Mouse (Mus musculus): ENCODE data around the gene Apaf1. TPM values are rescaled to one million over a fixed set of nuclear protein-coding genes. Genes with fewer than 3 reads are reported as not detected.

Apaf1 gene
- polyA plus RNA-seq, 1 experiment, result 24.2 TPM

DNA sequence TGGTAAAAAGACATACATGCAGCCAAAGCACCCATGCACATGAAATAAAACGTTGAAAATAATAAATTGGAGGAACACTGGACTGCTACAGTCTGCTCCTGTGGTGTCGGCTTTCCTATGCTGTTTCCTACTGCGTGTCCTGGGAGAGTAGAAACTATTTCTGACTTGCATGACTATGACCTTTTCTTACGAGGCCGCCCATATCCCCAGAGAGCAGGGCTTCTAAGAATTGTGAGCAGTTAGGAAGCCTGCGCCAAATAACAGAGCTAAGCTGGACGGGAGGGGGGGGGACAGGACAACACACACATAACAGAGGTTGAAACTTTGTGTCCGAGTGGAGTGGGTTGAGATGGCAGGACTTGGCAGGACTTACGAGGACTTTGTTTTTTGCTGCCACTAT lies 51.4 kb downstream of the Apaf1 start:
- no peak for TF ChIP-seq GATA1 (IDR thresholded peaks at IDR 0.05; ENCODE audit: low read length)

GRCm38 (mm10) chr10:91029002-91029539 lies 53.5 kb downstream of the Apaf1 start:
- no peak for TF ChIP-seq GATA1 (IDR thresholded peaks at IDR 0.05; ENCODE audit: low read length)

DNA sequence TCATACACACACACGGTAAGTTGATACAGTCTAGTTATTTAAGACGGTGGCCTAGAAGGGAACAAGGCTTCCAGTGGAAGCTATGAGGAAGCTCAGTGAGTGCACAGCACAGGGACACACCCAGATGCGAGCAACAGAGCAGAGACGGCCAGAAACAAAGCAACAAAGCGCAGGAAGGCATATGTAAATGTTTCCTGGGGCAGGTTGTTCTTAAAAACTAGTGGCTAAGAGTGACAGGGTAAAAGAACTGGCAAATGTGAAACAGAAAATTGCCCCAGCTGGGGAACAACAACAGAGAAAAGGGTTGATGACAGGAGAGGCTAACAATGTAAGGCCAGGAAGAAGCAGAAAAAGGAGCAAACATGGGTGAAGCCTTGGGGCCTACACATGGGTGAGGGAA lies 54.6 kb downstream of the Apaf1 start:
- TF ChIP-seq GATA1 (IDR thresholded peaks at IDR 0.05; ENCODE audit: low read length), result no peak

GRCm38 (mm10) chr10:91027468-91027867 lies 55.1 kb downstream of the Apaf1 start:
- no peak for TF ChIP-seq GATA1 (IDR thresholded peaks at IDR 0.05; ENCODE audit: low read length)

GRCm38 (mm10) chr10:91005858-91006538 lies 76.6 kb downstream of the Apaf1 start:
- no peak for TF ChIP-seq GATA1 (IDR thresholded peaks at IDR 0.05; ENCODE audit: low read length)

- TF ChIP-seq GATA1 (IDR thresholded peaks at IDR 0.05; ENCODE audit: low read length), result no peak
Observed at GRCm38 (mm10) chr10:91001421-91001820, 81.1 kb downstream of the Apaf1 start.

- TF ChIP-seq GATA1 (IDR thresholded peaks at IDR 0.05; ENCODE audit: low read length), result no peak
Observed at GRCm38 (mm10) chr10:90999899-91000298, 82.7 kb downstream of the Apaf1 start.

GRCm38 (mm10) chr10:90993869-90994268 lies 88.7 kb downstream of the Apaf1 start:
- TF ChIP-seq GATA1 (IDR thresholded peaks at IDR 0.05; ENCODE audit: low read length), result no peak

DNA sequence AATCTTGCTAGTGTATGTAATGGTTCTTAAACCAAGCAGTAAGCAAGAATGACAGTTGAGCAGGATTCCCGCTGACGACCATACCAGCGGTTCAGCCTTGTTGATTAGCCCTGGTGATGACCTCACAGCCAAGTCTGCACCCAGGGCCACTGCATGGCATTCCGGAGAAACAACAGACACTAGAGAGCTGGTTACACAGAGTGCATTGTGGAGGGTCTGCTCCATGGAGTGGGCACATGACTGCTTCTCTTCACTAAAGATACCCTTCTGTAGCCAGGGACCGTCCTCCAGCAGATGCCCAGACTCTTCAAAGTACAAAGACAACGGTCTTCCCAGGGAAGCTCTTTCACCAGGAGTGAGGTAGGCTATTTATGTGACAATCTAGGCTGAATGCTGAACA lies 90.3 kb downstream of the Apaf1 start:
- TF ChIP-seq GATA1 (IDR thresholded peaks at IDR 0.05; ENCODE audit: low read length), result no peak

GRCm38 (mm10) chr10:90990340-90990739 lies 92.2 kb downstream of the Apaf1 start:
- TF ChIP-seq GATA1 (IDR thresholded peaks at IDR 0.05; ENCODE audit: low read length), result no peak

- TF ChIP-seq GATA1 (IDR thresholded peaks at IDR 0.05; ENCODE audit: low read length), result no peak
Observed at GRCm38 (mm10) chr10:90983046-90983445, 99.5 kb downstream of the Apaf1 start.

- no peak for TF ChIP-seq GATA1 (IDR thresholded peaks at IDR 0.05; ENCODE audit: low read length)
Observed at GRCm38 (mm10) chr10:90981811-90982210, 100.8 kb downstream of the Apaf1 start.

DNA sequence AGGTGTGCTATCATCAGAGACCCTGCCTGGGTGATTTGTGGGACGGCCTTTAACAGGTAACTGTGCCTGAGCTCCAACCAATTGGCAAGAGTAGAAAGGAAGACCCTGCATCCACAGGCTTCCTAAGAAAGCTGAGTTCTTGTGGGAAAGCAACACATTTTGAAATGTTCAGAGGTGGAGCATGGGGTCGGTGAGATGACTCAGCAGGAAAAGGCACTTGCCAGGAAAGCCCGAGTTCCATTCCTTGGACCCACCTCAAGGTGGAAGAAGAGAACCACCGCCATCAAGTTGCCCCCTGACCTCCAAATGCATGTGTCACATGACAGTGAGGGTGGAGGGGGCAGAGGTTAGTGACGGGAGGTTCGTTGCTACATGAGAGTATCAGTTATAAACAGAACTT lies 108.1 kb downstream of the Apaf1 start:
- no peak for TF ChIP-seq GATA1 (IDR thresholded peaks at IDR 0.05; ENCODE audit: low read length)

DNA sequence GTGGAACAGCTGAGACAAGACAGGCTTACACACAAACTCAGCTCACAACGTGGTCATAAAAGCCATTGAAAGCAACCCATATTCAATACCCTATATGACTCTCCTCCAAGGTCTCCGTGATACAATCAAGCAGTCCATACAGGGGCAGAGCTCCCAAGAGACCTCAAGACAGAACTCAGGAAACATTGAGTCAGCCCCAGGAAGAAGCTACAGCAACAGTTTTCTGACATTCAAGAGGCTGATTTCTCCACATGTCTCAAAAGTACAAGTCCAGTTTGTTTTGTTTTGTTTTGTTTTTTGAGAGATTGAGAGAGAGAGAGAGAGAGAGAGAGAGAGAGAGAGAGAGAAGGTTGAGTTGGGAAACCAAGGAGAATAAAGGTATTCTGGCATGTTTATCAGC lies 108.5 kb downstream of the Apaf1 start:
- TF ChIP-seq GATA1 (IDR thresholded peaks at IDR 0.05; ENCODE audit: low read length), result no peak

GRCm38 (mm10) chr10:90970560-90970959 lies 112.0 kb downstream of the Apaf1 start:
- TF ChIP-seq GATA1 (IDR thresholded peaks at IDR 0.05; ENCODE audit: low read length), result no peak

DNA sequence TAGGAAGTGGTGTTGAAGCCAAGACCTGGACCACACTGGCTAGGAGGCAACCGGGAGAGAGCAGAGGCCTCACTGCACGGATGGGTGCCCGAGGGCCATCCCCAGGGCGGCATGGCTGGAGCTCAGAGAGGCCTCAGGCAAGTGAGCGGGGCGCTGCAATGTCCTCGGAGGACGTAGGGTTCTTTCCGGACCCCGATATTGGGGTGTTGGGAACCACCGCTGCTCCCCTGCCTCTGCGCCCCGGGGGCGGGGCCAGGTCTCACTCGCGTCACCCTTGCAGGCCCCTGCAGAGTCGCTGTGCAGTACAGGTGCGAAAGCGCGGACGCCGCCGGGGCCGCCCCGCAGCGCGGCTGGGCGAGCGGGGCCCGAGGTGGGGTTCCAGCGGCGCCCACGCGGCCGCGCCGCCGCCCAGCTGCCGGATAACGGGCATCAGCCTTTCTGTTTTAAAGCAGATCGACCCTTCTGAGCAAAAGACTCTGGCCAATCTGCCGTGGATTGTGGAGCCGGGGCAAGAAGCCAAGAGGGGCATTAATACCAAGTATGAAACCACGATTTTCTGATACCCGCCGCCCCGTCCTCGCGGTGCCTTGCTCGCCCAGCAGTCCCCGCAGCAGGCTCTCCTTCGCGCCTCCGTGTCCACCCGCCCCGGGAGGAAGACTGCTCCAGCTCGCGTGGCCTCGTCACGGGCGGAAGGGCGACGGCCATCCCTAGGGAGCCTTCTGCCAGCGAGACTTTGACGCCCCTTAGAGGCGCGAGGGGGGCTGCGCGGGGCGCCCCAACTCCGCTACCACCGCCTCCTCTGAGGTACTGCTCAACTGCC lies 113.0 kb downstream of the Apaf1 start:
- TF ChIP-seq GATA1 (IDR thresholded peaks at IDR 0.05; ENCODE audit: low read length), result no peak

GRCm38 (mm10) chr10:90968247-90968646 lies 114.3 kb downstream of the Apaf1 start:
- TF ChIP-seq GATA1 (IDR thresholded peaks at IDR 0.05; ENCODE audit: low read length), result no peak
